Mouse (Mus musculus) embryonic fibroblast, embryonic 13.5 days (primary cell): ENCODE data around the gene Cul7.

Source experiments
- CTCF ChIP-seq: IDR thresholded peaks from 2 replicates; pipeline ENCODE4 v1.5.1; 2011; ENCODE audit warnings: mild to moderate bottlenecking, control low read depth, low read length, moderate library complexity, borderline replicate concordance; ENCODE audit not compliant: insufficient read depth
- POLR2A ChIP-seq: IDR thresholded peaks from 2 replicates; pipeline ENCODE4 v1.6.1; 2011; ENCODE audit warnings: low read depth, mild to moderate bottlenecking, control low read depth, low read length, moderate library complexity

DNA sequence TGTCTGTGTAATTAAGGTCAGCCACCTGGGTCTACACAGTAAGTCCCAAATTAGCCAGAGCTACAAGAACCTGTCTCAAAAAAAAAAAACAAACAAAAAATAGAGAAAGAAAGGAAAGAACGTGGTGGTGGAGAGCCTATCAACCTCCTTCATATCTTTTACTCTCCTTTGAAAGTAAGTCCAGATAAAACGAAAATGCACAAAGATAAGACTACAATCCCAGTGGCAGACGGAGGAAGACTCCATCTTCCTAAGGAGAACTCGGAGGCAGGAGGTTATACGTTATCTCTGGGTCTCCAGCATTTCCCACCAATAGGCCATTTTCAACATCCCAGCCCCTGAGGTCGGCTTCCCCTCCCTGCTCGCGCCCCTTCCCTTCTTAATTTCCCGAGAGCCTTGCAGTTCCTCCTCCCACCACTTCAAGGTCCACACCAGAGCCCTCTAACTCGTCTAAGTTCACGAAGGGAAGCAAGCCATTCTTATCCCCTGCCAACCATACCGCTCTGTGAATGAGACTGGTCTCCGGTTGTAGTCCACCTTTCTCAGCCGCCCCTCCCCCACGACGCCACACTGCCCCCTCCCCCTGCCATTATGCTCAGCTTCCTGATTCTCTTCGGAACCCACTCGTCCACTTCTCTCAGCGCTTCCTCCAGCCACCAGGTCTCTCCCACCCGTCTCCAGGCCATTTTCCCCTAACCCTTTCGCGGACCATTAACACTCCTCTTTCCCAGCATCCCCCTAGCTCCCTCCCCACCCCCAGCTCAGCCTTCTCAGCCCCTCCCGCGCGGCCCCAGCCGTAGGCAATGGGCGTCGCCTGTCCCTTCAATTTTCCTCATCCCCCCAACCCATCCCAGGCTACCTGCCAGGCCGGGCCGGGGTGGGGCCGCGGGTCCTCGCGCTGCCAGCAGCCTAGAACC lies 30.0 kb downstream of the Cul7 start:
- no peak for TF ChIP-seq CTCF
- peak; percentile 44; the same call in 1 of the 2 replicates for TF ChIP-seq POLR2A
